Mouse (Mus musculus) B cell, adult (primary cell): ENCODE results near the gene Arf1. TPM values are rescaled to one million over a fixed set of nuclear protein-coding genes. Genes with fewer than 3 reads are reported as not detected.

ENCODE experiments used
- total RNA-seq: library from RNA; stranded (reverse); gene quantifications from 4 replicates; pipeline ENCODE4 v1.2.4, GENCODE M21; 2023; ENCODE audit not compliant: inconsistent age

The Arf1 gene
- total RNA-seq: 256 to 269 TPM (median 262 TPM) in 4 replicates

GRCm38 (mm10) chr11:59228122-59228953, at the start of gene Arf1:
Gene Arf1 (minus strand): TSS chr11:59228270.

DNA sequence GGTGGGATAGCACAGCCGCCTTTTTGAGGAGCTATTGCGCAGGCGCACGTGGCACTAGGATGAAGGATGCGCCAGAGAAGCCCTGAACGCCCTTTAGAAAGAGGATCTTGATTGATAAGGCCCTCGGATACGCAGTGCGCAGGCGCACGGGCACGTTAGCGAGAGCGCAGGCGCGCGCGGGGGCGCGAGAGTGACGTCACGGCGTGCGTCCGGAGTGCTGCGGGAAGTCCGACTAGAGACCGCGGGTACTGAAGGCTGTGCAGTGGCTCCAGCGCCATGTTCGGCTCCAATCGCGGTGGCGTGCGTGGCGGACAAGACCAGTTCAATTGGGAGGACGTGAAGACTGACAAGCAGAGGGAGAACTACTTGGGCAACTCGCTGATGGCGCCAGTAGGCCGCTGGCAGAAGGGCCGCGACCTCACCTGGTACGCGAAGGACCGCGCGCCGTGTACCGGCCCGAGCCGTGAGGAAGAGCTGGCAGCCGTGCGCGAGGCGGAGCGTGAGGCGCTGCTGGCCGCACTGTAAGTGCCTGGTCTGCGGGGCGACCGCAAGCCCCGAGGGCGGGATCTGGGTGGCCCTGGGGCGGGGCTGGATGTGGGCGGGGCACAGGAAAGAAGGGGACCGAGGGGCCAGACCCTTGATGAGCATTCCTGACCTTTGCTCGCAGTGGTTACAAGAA, 19.8 kb downstream of the Arf1 start, which contains the start of gene 2310033P09Rik:
TSS of gene 2310033P09Rik (plus strand) at position 169 of the 679 bp plus-strand sequence.

DNA sequence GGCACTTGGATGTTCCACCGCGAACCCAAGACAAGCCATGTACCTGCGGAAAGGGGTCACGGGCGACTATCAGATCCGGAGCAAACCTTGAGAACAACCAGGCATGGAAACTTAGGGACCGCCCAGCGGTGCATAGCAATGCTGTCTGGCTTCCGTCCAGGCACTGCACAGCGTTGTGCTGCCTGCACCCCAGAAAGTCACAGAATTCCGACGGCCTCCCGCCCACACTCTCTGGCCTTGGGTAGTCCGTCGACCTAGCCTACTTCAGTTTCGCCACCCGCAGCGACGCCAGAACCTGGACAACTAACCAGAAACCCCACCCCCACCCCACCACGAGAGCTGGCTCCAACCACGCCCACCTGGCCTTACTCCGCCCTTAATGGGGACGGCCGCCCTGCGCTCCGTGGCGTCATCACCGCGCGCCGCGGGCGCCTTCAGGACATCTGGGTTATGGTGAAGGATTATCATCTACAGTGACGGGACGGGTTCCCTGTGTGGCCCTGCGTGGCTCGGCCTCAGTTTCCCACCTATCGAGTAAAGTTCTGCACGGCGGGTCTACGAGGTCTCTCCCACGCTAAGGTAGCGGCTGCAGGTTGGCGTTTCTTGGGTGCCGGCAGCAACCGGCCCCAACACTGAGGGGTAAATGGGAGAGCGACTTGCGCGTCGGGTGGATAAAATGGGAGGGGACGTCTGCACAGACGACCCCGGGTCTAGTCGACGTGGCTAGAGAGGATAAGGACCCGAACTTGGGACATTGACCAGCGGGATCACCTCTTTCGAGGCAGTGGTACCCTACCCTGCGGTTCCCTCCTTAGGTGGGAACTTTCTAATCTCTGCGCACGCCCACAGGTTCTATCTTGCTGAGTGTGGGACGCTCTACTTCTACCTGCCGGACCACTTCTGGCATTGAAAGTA, 25.7 kb downstream of the Arf1 start, which contains the start of gene Mrpl55:
TSS of gene Mrpl55 (plus strand) at position 406 of the 915 bp plus-strand sequence.

GRCm38 (mm10) chr11:59192059-59192386, 36.0 kb downstream of the Arf1 start, which contains the start of gene Guk1:
Gene Guk1 (minus strand): TSS chr11:59192212.

DNA sequence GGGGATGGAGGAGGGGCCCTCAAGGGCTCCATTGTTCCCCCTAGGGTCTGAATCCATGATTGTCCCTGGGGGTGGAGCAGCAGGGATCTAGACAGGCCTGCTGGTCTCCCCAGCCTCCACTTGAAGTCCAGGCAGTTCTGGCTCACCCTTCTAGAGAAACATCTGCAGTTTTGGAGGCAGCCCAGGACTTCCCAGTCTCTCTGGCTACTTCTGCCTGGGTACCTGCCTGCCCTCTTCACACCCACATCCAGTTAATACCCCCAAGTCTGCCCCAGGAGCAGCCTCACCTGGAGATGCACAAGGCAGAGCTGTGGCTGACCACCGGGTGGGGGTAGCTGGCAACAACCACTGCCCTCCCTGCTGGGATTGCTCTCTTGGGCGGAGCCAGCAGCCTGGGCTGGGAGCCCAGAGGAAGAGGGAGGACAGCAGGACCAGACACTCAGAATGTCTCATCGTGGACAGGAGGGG, 45.2 kb downstream of the Arf1 start, which contains the start of gene Gjc2:
TSS of gene Gjc2 (minus strand) at position 350 of the 468 bp plus-strand sequence.

GRCm38 (mm10) chr11:59163255-59164236, 64.5 kb downstream of the Arf1 start, which contains the start of gene Iba57:
Gene Iba57 (minus strand): TSS chr11:59163739.

Other genes starting within 250 kb of the Arf1 start
- 0.15 to 0.51 TPM (median 0.42 TPM) in 4 replicates for gene Obscn, start 91.9 kb downstream of the Arf1 start, total RNA-seq
- gene Iba57, start 64.5 kb downstream of the Arf1 start, total RNA-seq: 32.2 to 40.6 TPM (median 34.8 TPM) in 4 replicates
- not detected in 4 replicates for gene Gjc2, start 45.1 kb downstream of the Arf1 start, total RNA-seq
- gene Guk1, start 36.1 kb downstream of the Arf1 start, total RNA-seq: 30.0 to 37.8 TPM (median 34.6 TPM) in 4 replicates
- gene Mrpl55, start 25.8 kb downstream of the Arf1 start, total RNA-seq: 15.0 to 17.5 TPM (median 15.9 TPM) in 4 replicates
- 29.1 to 32.2 TPM (median 30.1 TPM) in 4 replicates for gene 2310033P09Rik, start 19.9 kb downstream of the Arf1 start, total RNA-seq
- gene Wnt3a, start 62.5 kb upstream of the Arf1 start, total RNA-seq: not detected in 4 replicates
- gene Wnt9a, start 78.7 kb upstream of the Arf1 start, total RNA-seq: not detected in 4 replicates
- not detected in 4 replicates for gene Prss38, start 147.4 kb upstream of the Arf1 start, total RNA-seq
- gene Jmjd4, start 221.8 kb upstream of the Arf1 start, total RNA-seq: 10.9 to 12.7 TPM (median 11.7 TPM) in 4 replicates
- 14.7 to 19.3 TPM (median 16.6 TPM) in 4 replicates for gene Snap47, start 222.9 kb upstream of the Arf1 start, total RNA-seq
- 3.0 to 5.8 TPM (median 3.8 TPM) in 4 replicates for gene Zfp867, start 244.2 kb upstream of the Arf1 start, total RNA-seq